Comparison of ENCODE assay signal across 8 mouse cellular contexts in the genomic region with DNA sequence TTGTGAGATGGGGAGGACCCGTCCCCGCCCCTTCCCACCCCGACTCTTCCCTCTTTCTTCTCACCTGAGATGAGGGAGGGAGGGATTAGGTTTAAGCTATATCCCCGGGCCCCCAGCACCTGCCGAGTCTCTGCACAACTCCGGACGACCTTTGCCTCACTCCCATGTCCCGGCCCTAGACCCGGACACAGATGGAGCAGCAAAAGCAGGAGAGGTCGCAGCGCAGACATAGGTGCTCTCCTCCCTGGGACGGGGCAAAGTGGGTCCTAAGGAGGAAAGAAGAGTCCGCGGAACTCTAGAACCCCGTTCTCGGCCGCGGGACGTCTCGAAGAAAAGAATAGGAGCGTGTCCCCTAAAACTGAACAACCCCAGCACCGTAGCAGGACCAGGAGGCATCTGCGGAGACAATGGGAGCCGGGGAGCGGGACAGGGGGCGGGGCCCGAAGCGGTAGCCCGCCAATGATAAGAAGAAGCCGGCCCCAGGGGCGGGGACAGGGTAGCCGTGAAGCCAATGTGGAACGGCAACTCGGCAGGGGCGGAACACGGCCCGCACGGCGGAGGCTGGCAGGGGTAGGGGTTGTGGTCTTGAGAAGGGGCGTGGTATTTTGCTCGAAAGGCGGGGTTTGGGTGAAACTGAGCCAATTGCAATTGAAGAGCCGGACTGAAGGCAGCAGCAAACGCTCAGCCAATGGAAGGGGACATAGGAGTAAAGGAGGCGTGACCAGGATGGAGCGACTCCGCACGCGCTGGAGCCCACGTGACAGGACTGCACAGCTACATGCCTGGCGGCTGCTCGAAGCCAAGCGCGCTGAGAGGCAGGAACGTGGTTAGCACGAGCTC. TPM values are rescaled to one million over a fixed set of nuclear protein-coding genes. Genes with fewer than 3 reads are reported as not detected.
A peak's percentile ranks its signal among the peaks of the same experiment; 100 is the strongest.
DNase-seq lines count a peak whose midpoint lies in the region; ATAC-seq and TF ChIP-seq lines count a peak whose summit lies in the region.

Gene Gm43720, minus strand, starts transcription at position 374 of the 840 bp plus-strand sequence.
Gene Gpc2, minus strand, starts transcription at position 421 of the 840 bp plus-strand sequence.
Gene Stag3, plus strand, starts transcription at position 656 of the 840 bp plus-strand sequence.

- H3K4me3 ChIP-seq in hindbrain, embryonic 14.5 days (replicated peaks; ENCODE audit: low read length) = peak within 1 kb of the TSS; percentile 54
- peak within 1 kb of the TSS; percentile 47 for H3K4me3 ChIP-seq in left cerebral cortex, adult 2 months

- H3K9me3 ChIP-seq in hindbrain, embryonic 14.5 days (ENCODE audit: control insufficient read depth, low read length) = peaks cover 7% of the 10 kb centered on the region; the same call in 1 of the 2 replicates

- H3K27ac ChIP-seq in hindbrain, embryonic 14.5 days = peak within 1 kb of the TSS; percentile 64
- no peak within 1 kb of the TSS for H3K27ac ChIP-seq in left cerebral cortex, adult 2 months

- peak; percentile 67 to 74 for DNase-seq in adrenal gland, adult 18-20 months (ENCODE audit: low spot score in 2 of 2)
- DNase-seq in gastrocnemius, adult 18-20 months (ENCODE audit: low spot score) = peak; percentile 63
- DNase-seq in hindbrain, embryonic 14.5 days (ENCODE audit: low spot score) = peak; percentile 97
- DNase-seq in left cerebral cortex, adult 2 months (ENCODE audit: extremely low spot score in 1 of 2, low spot score in 2 of 2) = peak; percentile 63 to 79
- DNase-seq in lung, postnatal 4 days = peak; percentile 90 to 95
- peak; percentile 97 for DNase-seq in retina, embryonic 14.5 days (ENCODE audit: low spot score)
- peak; percentile 89 for DNase-seq in thymus, postnatal 25 days

- ATAC-seq in common myeloid progenitor, adult 5-6 weeks (replicated peaks; ENCODE audit: low read depth, poor library complexity, severe bottlenecking) = peak; percentile 95
- ATAC-seq in hindbrain, embryonic 14.5 days (ENCODE audit: low FRiP score) = peak; percentile 99

- peak within 1 kb of the TSS; percentile 71 for H3K9ac ChIP-seq in hindbrain, embryonic 14.5 days

- no peaks in the 10 kb centered on the region for H3K27me3 ChIP-seq in hindbrain, embryonic 14.5 days (ENCODE audit: control insufficient read depth, insufficient read depth, low read length)

- H3K4me1 ChIP-seq in hindbrain, embryonic 14.5 days (replicated peaks; ENCODE audit: control insufficient read depth, insufficient read depth, low read length) = peaks cover 43% of the 10 kb centered on the region

- no peak for TF ChIP-seq CTCF in left cerebral cortex, adult 2 months (IDR thresholded peaks at IDR 0.05)

- peak within 1 kb of the TSS; percentile 68 for H3K4me2 ChIP-seq in hindbrain, embryonic 14.5 days (replicated peaks)

- H3K36me3 ChIP-seq in hindbrain, embryonic 14.5 days (replicated peaks; ENCODE audit: control insufficient read depth, insufficient read depth) = peaks cover 32% of the 10 kb centered on the region

- intact Hi-C loops in left cerebral cortex, adult 2 months (cut with DNase I) = loop anchor here (5.0 kb wide), 1 partner anchor 58 kb away; no protein-coding TSS in a partner anchor

- WGBS in hindbrain, embryonic 14.5 days = 1% methylated on average over 56 of the region's 56 CpGs

RNA-seq across cellular contexts. Expression of gene Gm43720, which starts in this region (rescaled TPM):
- total RNA-seq in adrenal gland, adult 18-20 months (2021) = not detected
- total RNA-seq in common myeloid progenitor, adult 5-6 weeks (2017) = not detected in 2 replicates
- not detected for total RNA-seq in gastrocnemius, adult 18-20 months (2021)
- 0.15 TPM in 1 of 2 replicates, not detected in the other for polyA plus RNA-seq in hindbrain, embryonic 14.5 days (2014; fragmentation: Nextera tagmentation; extraction: Ambion mirVana)
- total RNA-seq in left cerebral cortex, adult 2 months (2021) = under 1 TPM in 1 of 2 experiments, not detected in 1; 0.09 TPM

RNA-seq across cellular contexts. Expression of gene Gpc2, which starts in this region (rescaled TPM):
- total RNA-seq in adrenal gland, adult 18-20 months (2021) = under 1 TPM; 0.51 to 0.89 TPM
- total RNA-seq in common myeloid progenitor, adult 5-6 weeks (2017) = 5.3 and 7.1 TPM in 2 replicates
- total RNA-seq in gastrocnemius, adult 18-20 months (2021) = not detected
- polyA plus RNA-seq in hindbrain, embryonic 14.5 days (2014; fragmentation: Nextera tagmentation; extraction: Ambion mirVana) = 23.9 and 24.2 TPM in 2 replicates
- 1 to 10 TPM in 1 of 2 experiments, under 1 TPM in 1; 0.61 to 1.9 TPM for total RNA-seq in left cerebral cortex, adult 2 months (2021)

RNA-seq across cellular contexts. Expression of gene Stag3, which starts in this region (rescaled TPM):
- under 1 TPM in 1 of 2 experiments, not detected in 1; 0.13 TPM for total RNA-seq in adrenal gland, adult 18-20 months (2021)
- 2.9 and 8.7 TPM in 2 replicates for total RNA-seq in common myeloid progenitor, adult 5-6 weeks (2017)
- not detected for total RNA-seq in gastrocnemius, adult 18-20 months (2021)
- 9.0 and 9.5 TPM in 2 replicates for polyA plus RNA-seq in hindbrain, embryonic 14.5 days (2014; fragmentation: Nextera tagmentation; extraction: Ambion mirVana)
- under 1 TPM; 0.65 to 0.68 TPM for total RNA-seq in left cerebral cortex, adult 2 months (2021)

Comparison
In these comparisons a context has a peak if more than half of its experiments do, and no peak if none do; other contexts are left out.
1. Peak in DNase-seq in adrenal gland, adult 18-20 months; RNA of the genes that start here not detected or under 1 TPM.
2. Peak in DNase-seq in gastrocnemius, adult 18-20 months; RNA of the genes that start here not detected or under 1 TPM.